Mouse (Mus musculus) stomach, embryonic 14.5 days (tissue): Measurements from ENCODE around the gene Slc35d3. TPM values are rescaled to one million over a fixed set of nuclear protein-coding genes. Genes with fewer than 3 reads are reported as not detected.

Source experiments
- ATAC-seq: fragments of 200-750 bp; cut with Nextera tagmentation; 2 replicates; pipeline ENCODE4 v1.8.0; 2017; ENCODE audit warnings: low read depth, moderate TSS enrichment; ENCODE audit not compliant: insufficient number of reproducible peaks, insufficient read depth, low FRiP score
- H3K27ac ChIP-seq: fragments of 300-500 bp; sonication (generic); 2 replicates; pipeline ENCODE4 v1.5.1; 2014; ENCODE audit warnings: mild to moderate bottlenecking, low read length, moderate library complexity, mixed read lengths
- H3K27me3 ChIP-seq: fragments of 300-500 bp; sonication (generic); 2 replicates; pipeline ENCODE4 v1.6.1; 2014; ENCODE audit warnings: low read length, control low read depth, mixed read lengths; ENCODE audit not compliant: control insufficient read depth, insufficient read depth
- H3K36me3 ChIP-seq: fragments of 300-500 bp; sonication (generic); 2 replicates; pipeline ENCODE4 v1.6.1; 2014; ENCODE audit warnings: mild to moderate bottlenecking, control low read depth, low read length, moderate library complexity, mixed read lengths; ENCODE audit not compliant: control insufficient read depth, insufficient read depth
- H3K4me1 ChIP-seq: fragments of 300-500 bp; sonication (generic); 2 replicates; pipeline ENCODE4 v1.6.1; 2014; ENCODE audit warnings: low read length, control low read depth, mixed read lengths; ENCODE audit not compliant: control insufficient read depth, insufficient read depth
- H3K4me2 ChIP-seq: fragments of 300-500 bp; sonication (generic); replicated peaks from 2 replicates; pipeline ENCODE4 v1.6.1; 2014; ENCODE audit warnings: low read depth, low read length, control low read depth
- H3K4me3 ChIP-seq: fragments of 300-500 bp; sonication (generic); 2 replicates; pipeline ENCODE4 v1.5.1; 2014; ENCODE audit warnings: low read depth, low read length, control low read depth
- H3K9ac ChIP-seq: fragments of 300-500 bp; sonication (generic); replicated peaks from 2 replicates; pipeline ENCODE4 v1.6.1; 2014; ENCODE audit warnings: low read depth, mild to moderate bottlenecking, control low read depth, low read length, moderate library complexity, mixed read lengths
- H3K9me3 ChIP-seq: fragments of 300-500 bp; sonication (generic); 2 replicates; pipeline ENCODE4 v1.6.1; 2016; ENCODE audit warnings: low read depth, low read length, control low read depth; ENCODE audit not compliant: control insufficient read depth
- WGBS: fragments of 180-500 bp; shearing (Covaris S2); extraction: QIAGEN DNeasy Blood & Tissue Kit; methylation state at CpG from one replicate; pipeline ENCODE4 v1.1.7; 2014; 5-methylcytosine and 5-hydroxymethylcytosine counted together
- polyA plus RNA-seq: library from polyadenylated mRNA; unstranded; fragments of >200 nt; fragmentation: Nextera tagmentation; extraction: Ambion mirVana; gene quantifications from 2 replicates; pipeline ENCODE4 v1.2.1, GENCODE M21; 2014

Gene Slc35d3
- polyA plus RNA-seq, 1 experiment from 2014 or later = 0.14 TPM

DNA sequence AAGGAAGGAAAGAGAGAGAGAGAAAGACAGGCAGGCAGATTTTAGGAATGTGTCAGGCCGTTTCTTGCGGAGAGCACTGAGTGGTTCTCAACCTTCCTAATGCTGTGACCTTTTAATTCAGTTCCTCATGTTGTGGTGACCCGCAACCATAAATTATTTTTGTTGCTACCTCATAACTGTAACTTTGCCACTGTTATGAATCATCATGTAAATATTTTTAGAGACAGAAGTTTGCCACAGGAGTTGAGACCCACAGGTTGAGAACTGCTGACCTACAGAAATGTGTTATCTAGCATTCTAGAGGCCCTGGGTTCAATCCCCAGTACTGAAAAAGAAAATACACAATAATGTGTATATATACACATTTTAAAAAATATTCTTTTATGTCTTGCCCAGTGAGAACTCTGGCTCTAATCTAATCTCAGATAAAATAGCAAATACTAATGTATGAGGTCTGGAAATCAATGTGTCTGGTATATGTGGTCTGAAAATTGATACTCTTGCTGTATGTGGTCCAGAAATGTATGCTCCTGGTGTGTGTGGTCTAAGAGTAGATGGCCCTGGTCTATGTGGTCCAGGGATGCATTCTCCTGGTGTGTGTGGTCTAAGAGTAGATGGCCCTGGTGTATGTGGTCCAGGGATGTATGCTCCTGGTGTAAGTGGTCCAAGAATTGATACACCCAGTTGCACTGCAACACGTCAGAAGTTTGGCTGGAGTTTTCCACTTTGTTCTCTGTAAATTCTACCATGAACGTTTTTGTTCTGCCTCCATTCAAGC lies 20.0 kb downstream of the Slc35d3 start:
- WGBS = 77% methylated on average over 5 of the region's 5 CpGs

DNA sequence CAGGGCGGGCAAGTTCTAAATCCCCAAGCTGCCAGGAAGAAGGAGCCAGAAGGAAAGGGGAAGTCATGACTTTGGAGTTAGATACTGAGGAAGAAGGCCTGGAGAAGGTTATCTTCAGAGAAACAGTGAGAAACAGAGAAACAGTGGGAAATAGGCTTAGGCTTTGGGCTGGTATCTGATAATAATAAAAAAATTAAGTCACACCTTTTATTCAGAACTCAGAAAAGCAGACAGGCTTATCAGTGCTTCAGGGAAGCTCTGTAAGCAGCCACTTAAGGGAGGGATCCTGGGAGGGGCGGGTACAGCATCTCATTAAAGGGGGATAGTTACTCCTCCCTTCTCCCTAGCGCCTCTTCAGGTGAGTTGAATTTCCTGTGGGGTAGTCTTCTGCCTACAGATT lies 30.3 kb downstream of the Slc35d3 start:
- Histone ChIP-seq H3K4me3 (no peak overlapping the region), H3K4me1 (no peaks in the 10 kb centered on the region), H3K4me2 (no peak overlapping the region), H3K27ac (no peak overlapping the region), H3K9ac (no peak overlapping the region), H3K27me3 (no peaks in the 10 kb centered on the region), H3K36me3 (no peaks in the 10 kb centered on the region), H3K9me3 (no peaks in the 10 kb centered on the region)
- WGBS = 56% methylated on average over 3 of the region's 3 CpGs
- no peak for ATAC-seq

More for the DNA sequence above, 20.0 kb downstream of the Slc35d3 start:
- no peaks in the 10 kb centered on the region for H3K9me3 ChIP-seq
- ATAC-seq = no peak
- H3K4me3 ChIP-seq = no peak overlapping the region
- H3K4me1 ChIP-seq = no peaks in the 10 kb centered on the region
- no peak overlapping the region for H3K27ac ChIP-seq
- no peak overlapping the region for H3K9ac ChIP-seq
- H3K27me3 ChIP-seq = no peaks in the 10 kb centered on the region
- H3K4me2 ChIP-seq = no peak overlapping the region
- no peaks in the 10 kb centered on the region for H3K36me3 ChIP-seq

DNA sequence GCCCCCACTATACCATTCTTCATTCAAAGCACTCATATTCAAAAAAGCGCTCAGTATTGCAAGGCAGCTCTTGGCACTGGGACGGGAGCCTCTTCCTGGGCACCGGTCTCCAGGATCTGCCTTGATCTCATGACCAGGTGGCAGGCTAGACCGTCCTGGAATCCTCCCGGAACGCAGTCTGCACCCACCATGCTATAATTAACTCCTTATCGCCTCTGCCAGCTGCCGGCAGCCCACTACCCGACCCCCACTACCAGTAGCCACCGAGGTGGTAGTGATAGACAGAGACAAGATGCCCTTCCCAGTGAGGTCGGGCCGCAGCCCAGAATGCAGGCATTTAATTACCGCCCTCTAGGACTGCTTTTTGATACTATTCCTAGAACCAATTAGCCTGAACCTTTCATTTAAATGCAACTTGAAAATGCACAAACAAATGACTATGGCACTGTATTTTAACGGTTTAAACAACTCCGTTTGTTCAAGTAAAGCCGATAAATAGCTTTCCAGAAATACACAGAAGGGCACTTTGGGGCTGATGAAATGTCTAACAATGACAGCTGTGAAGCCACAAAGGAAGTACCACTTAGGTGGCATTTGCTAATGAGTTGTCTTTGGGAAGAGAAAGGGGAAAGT lies 32.4 kb downstream of the Slc35d3 start:
- H3K36me3 ChIP-seq = no peaks in the 10 kb centered on the region
- H3K9ac ChIP-seq = no peak overlapping the region

DNA sequence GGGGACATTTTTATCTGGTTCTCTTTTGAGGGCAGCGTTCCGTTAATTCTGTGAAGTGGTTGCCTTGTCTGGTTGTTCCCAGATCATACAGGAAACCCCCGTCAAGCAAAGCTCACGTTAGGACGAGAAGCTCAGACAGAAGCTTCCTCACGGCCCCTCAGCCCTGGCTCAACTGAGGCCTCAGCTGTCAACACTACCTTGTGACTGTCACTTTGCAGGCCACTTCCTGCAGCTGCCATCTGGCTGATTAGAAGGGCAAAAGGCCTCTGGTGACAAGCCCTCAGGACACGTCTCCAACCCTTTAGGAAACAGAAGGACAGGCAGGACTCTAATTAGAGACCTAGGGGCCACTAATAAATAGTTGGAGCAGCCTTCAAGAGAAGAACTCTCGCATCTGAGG lies 35.9 kb downstream of the Slc35d3 start:
- Histone ChIP-seq H3K9me3 (no peaks in the 10 kb centered on the region), H3K27ac (no peak overlapping the region), H3K27me3 (no peaks in the 10 kb centered on the region), H3K36me3 (no peaks in the 10 kb centered on the region), H3K9ac (no peak overlapping the region), H3K4me2 (no peak overlapping the region), H3K4me1 (no peaks in the 10 kb centered on the region), H3K4me3 (no peak overlapping the region)
- 41% methylated on average over 8 of the region's 8 CpGs for WGBS
- no peak for ATAC-seq

More for the DNA sequence above, 32.4 kb downstream of the Slc35d3 start:
- H3K4me1 ChIP-seq = no peaks in the 10 kb centered on the region
- 54% methylated on average over 16 of the region's 16 CpGs for WGBS
- no peak for ATAC-seq
- H3K27ac ChIP-seq = no peak overlapping the region
- no peaks in the 10 kb centered on the region for H3K9me3 ChIP-seq
- H3K4me3 ChIP-seq = no peak overlapping the region
- H3K27me3 ChIP-seq = no peaks in the 10 kb centered on the region
- no peak overlapping the region for H3K4me2 ChIP-seq

DNA sequence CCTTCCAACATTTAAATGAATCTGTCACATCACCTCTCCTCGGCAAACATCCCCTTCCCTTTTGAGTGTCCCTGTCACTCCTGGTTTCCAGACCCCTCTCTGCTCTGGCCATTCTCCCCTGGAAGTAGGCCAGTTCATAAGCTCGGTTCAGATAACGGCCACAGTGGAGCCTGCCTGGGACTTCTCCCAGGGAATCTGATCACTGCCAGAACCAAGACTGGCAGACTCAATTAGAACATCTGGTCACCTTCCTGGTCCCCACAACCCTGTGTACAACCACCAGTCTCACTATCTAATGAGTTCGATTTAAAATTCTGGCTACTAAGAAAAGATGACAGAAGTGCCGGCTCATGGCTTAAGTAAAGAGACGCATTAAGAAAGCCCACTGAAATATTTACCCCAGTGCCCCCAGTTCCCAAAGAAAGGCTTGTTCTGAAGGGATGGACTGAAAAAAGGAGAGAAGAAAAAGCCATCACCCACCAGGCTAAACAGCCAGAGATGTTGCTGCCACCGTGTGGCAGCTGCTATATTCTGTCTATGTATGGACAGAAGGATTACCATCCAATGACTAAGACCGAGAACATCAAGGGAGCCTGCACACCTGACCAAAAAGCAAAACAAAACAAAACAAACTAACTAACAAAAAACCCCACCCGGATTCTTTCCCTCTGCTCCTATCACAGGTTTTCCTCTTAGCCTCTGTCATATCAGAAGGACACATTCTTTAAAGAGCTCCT lies 39.7 kb downstream of the Slc35d3 start:
- no peaks in the 10 kb centered on the region for H3K36me3 ChIP-seq
- H3K27me3 ChIP-seq = no peaks in the 10 kb centered on the region
- H3K4me1 ChIP-seq = no peaks in the 10 kb centered on the region
- ATAC-seq = no peak
- 54% methylated on average over 9 of the region's 9 CpGs for WGBS
- H3K4me2 ChIP-seq = no peak overlapping the region
- no peak overlapping the region for H3K4me3 ChIP-seq
- no peak overlapping the region for H3K9ac ChIP-seq
- H3K27ac ChIP-seq = no peak overlapping the region
- no peaks in the 10 kb centered on the region for H3K9me3 ChIP-seq

DNA sequence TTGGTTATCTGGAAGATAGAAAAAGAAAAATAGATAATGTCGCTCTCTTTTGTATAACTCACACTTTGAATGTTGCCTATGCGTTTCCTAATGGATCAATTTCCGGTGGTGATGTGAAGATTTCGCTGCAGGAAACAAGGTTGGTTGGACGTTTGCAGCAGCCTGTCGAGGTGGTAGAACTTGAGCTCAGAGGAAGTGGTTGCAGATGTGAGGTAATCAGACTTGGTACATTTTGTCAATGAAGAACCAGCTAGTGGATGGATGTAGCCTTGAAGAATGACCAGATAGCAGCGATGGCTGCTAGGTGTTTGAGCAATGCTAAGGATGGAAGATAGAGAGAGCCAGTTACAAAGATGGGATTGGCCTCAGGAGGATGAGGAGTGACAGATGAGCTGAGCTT lies 46.5 kb downstream of the Slc35d3 start:
- Histone ChIP-seq H3K27ac (no peak overlapping the region), H3K36me3 (no peaks in the 10 kb centered on the region), H3K9ac (no peak overlapping the region), H3K4me2 (no peak overlapping the region), H3K4me1 (no peaks in the 10 kb centered on the region), H3K9me3 (no peaks in the 10 kb centered on the region), H3K4me3 (no peak overlapping the region), H3K27me3 (no peaks in the 10 kb centered on the region)
- WGBS = 79% methylated on average over 7 of the region's 7 CpGs
- no peak for ATAC-seq

DNA sequence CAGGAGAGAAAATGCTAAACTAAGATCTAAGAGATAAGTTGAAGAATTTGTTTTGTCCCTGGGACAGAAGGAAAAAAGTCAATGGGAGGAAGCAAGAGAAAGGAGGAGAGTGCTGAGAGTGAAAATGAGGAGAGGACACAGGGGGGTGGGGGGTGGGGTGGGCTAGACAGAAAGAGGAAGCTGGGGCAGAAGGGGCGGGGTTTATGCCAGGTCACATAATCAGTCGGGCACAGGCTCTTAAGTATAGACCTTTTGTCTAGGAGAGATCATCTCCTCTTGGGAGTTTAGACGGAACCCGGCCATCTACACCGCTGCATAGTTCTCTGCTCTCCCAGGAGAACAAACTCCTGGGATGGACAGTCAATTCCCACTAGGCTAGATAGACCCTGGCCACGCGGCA lies 48.3 kb downstream of the Slc35d3 start:
- Histone ChIP-seq H3K4me3 (no peak overlapping the region), H3K9ac (no peak overlapping the region), H3K4me2 (no peak overlapping the region), H3K4me1 (no peaks in the 10 kb centered on the region), H3K27me3 (no peaks in the 10 kb centered on the region), H3K27ac (no peak overlapping the region), H3K36me3 (no peaks in the 10 kb centered on the region), H3K9me3 (no peaks in the 10 kb centered on the region)
- no peak for ATAC-seq
- 84% methylated on average over 7 of the region's 7 CpGs for WGBS
